Mouse (Mus musculus) heart, embryonic 14.5 days (tissue): ENCODE results near the gene Cadm4. TPM values are rescaled to one million over a fixed set of nuclear protein-coding genes. Genes with fewer than 3 reads are reported as not detected.
A peak's percentile ranks its signal among the peaks of the same experiment; 100 is the strongest.

ENCODE experiments used
- ATAC-seq: fragments of 200-750 bp; cut with Nextera tagmentation; 2 replicates; pipeline ENCODE4 v1.8.0; 2017; ENCODE audit warnings: low read depth, moderate TSS enrichment; ENCODE audit not compliant: insufficient number of reproducible peaks, insufficient read depth, low FRiP score
- H3K27ac ChIP-seq, 2 experiments: fragments of 200-500 bp in 1 of 2; fragments of 300-500 bp in 1 of 2; sonication (generic) in 1 of 2; replicated peaks in 1 of 2; 2 replicates each; pipeline ENCODE4 v1.5.1; 2012 to 2014; ENCODE audit warnings: low read depth in 2 of 2, low read length in 2 of 2, control low read depth in 1 of 2, mild to moderate bottlenecking in 1 of 2, mixed read lengths in 1 of 2; ENCODE audit not compliant: control insufficient read depth in 1 of 2, insufficient read depth in 1 of 2
- H3K27me3 ChIP-seq: fragments of 300-500 bp; sonication (generic); 2 replicates; pipeline ENCODE4 v1.6.1; 2014; ENCODE audit warnings: mild to moderate bottlenecking, low read length, control low read depth; ENCODE audit not compliant: control insufficient read depth, insufficient read depth
- H3K36me3 ChIP-seq: fragments of 300-500 bp; sonication (generic); 2 replicates; pipeline ENCODE4 v1.6.1; 2014; ENCODE audit warnings: mild to moderate bottlenecking, control low read depth, low read length, mixed read lengths; ENCODE audit not compliant: control insufficient read depth, insufficient read depth
- H3K4me1 ChIP-seq, 2 experiments: fragments of 200-500 bp in 1 of 2; fragments of 300-500 bp in 1 of 2; sonication (generic) in 1 of 2; 2 replicates each; pipeline ENCODE4 v1.6.1; 2012 to 2014; ENCODE audit warnings: low read length in 2 of 2, control low read depth in 1 of 2, mixed read lengths in 1 of 2; ENCODE audit not compliant: control insufficient read depth in 2 of 2, insufficient read depth in 2 of 2
- H3K4me2 ChIP-seq: fragments of 300-500 bp; sonication (generic); 2 replicates; pipeline ENCODE4 v1.6.1; 2014; ENCODE audit warnings: mild to moderate bottlenecking, low read length
- H3K4me3 ChIP-seq, 2 experiments: fragments of 200-500 bp in 1 of 2; fragments of 300-500 bp in 1 of 2; sonication (generic) in 1 of 2; 2 replicates each; pipeline ENCODE4 v1.5.1; 2012 to 2014; ENCODE audit warnings: low read length in 2 of 2, mild to moderate bottlenecking in 2 of 2, control low read depth in 1 of 2, low read depth in 1 of 2, moderate library complexity in 1 of 2; ENCODE audit not compliant: control insufficient read depth in 1 of 2, insufficient read depth in 1 of 2
- H3K9ac ChIP-seq: fragments of 300-500 bp; sonication (generic); 2 replicates; pipeline ENCODE4 v1.6.1; 2014; ENCODE audit warnings: mild to moderate bottlenecking, low read length
- H3K9me3 ChIP-seq: fragments of 300-500 bp; sonication (generic); 2 replicates; pipeline ENCODE4 v1.6.1; 2016; ENCODE audit warnings: low read length, control low read depth; ENCODE audit not compliant: control insufficient read depth
- WGBS: fragments of 180-500 bp; shearing (Covaris S2); extraction: QIAGEN DNeasy Blood & Tissue Kit; methylation state at CpG from one replicate; pipeline ENCODE4 v1.1.7; 2014; 5-methylcytosine and 5-hydroxymethylcytosine counted together
- polyA plus RNA-seq: library from polyadenylated mRNA; unstranded; fragments of >200 nt; fragmentation: Nextera tagmentation; extraction: Ambion mirVana; gene quantifications from 2 replicates; pipeline ENCODE4 v1.2.1, GENCODE M21; 2014

Cadm4 gene
- polyA plus RNA-seq, 1 experiment from 2014 or later: 0.47 TPM

DNA sequence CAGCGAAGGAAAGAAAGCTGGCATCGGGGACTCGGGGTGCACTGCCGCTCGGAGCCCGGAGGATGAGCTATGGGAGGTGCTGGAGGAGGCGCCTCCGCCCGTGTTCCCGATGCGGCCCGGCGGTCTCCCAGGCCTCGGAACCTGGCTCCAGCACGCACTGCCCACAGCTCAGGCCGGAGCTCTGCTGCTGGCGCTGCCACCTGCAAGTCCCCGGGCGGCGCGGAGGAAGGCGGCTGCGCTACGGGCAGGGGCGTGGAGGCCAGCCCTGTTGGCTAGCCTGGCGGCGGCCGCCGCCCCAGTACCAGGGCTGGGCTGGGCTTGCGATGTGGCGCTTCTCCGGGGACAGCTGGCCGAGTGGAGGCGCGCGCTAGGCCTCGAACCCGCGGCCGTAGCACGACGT is 52.0 kb downstream of the Cadm4 start:
- peaks cover 9 to 12% of the 10 kb centered on the region in 2 experiments for H3K4me1 ChIP-seq
- 34% methylated on average over 41 of the region's 42 CpGs for WGBS
- H3K27me3 ChIP-seq: no peaks in the 10 kb centered on the region
- ATAC-seq: no peak
- H3K9me3 ChIP-seq: no peaks in the 10 kb centered on the region
- H3K4me2 ChIP-seq: no peak overlapping the region
- peaks cover 41% of the 10 kb centered on the region for H3K36me3 ChIP-seq
- 0 out of 2 replicates have a peak overlapping the region, but pooled peaks have one; percentile 12 for H3K9ac ChIP-seq
- H3K27ac ChIP-seq: no peak overlapping the region
- H3K4me3 ChIP-seq: no peak overlapping the region

DNA sequence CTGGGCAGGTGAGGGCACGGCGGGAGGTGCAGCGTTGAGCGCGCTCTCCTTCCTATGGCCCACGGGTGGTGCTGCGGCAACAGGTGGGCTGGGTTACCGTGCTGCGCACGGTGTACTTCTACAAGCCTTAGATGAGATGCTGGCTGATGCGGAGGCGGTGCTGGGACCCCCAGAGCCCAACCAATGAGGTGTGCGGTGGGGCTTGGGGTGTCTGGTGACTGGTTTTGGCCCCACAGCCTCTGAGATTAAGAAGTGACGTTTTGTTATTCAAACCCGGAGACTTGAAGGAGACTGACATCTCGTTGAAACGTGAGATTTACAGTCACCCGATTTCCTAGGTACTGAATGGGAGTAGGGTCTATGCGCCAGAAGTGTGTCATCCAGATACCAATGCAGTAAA is 52.5 kb downstream of the Cadm4 start:
- Histone ChIP-seq H3K27ac (no peak overlapping the region), H3K36me3 (peaks cover 41% of the 10 kb centered on the region), H3K9ac (0 out of 2 replicates have a peak overlapping the region, but pooled peaks have one; percentile 12), H3K4me3 (no peak overlapping the region), H3K27me3 (no peaks in the 10 kb centered on the region), H3K9me3 (no peaks in the 10 kb centered on the region), H3K4me1 (peaks cover 8 to 12% of the 10 kb centered on the region in 2 experiments), H3K4me2 (no peak overlapping the region)
- WGBS: 40% methylated on average over 19 of the region's 19 CpGs
- ATAC-seq: no peak

DNA sequence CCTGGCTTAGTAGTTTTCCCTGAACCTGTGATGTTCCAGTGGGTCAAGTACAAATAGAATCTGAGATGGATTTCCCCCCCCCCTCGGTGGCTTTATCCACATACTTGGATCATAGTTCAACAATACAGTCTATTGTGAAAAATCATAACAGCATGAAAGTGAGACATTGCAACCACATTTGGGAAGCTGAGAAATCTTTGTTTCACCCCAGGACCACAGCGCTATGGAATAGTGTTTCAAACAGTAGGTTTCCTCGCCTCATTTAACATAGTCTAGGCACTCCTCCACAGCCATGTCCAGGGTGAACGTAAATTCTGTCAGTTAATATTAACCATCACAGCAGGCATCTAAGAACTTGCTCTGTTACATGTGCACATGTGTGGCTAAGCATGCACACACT is 55.3 kb downstream of the Cadm4 start:
- Histone ChIP-seq H3K4me3 (no peak overlapping the region), H3K9me3 (no peaks in the 10 kb centered on the region), H3K4me1 (peaks cover under 1 to 3% of the 10 kb centered on the region in 2 experiments; a peak in 1 of 4 replicates), H3K27ac (no peak overlapping the region), H3K36me3 (peaks cover 41% of the 10 kb centered on the region), H3K9ac (no peak overlapping the region), H3K4me2 (no peak overlapping the region), H3K27me3 (no peaks in the 10 kb centered on the region)
- no peak for ATAC-seq
- WGBS: 81% methylated on average over 4 of the region's 4 CpGs

DNA sequence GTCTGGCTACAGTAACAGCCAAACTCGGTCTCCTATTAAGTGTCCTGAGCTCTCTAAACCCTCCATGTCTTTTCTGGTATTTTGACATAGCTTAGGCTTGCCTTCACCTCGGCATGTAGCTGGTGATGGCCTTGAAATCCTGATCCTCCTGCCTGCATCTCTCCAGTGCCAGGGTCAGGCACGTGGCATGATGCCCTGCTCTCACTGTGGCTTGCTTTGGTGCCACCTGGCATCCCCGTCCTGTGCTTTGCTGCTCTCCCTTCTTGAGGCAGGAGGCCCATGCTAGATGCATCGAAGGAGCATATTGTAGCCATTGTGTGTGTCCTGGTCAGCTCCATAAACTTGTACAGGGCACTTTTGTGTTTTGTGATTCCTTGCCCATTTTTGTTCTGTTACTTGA is 55.8 kb downstream of the Cadm4 start:
- WGBS: 71% methylated on average over 5 of the region's 5 CpGs
- no peaks in the 10 kb centered on the region; a peak in 1 of 4 replicates for H3K4me1 ChIP-seq
- H3K4me3 ChIP-seq: no peak overlapping the region

DNA sequence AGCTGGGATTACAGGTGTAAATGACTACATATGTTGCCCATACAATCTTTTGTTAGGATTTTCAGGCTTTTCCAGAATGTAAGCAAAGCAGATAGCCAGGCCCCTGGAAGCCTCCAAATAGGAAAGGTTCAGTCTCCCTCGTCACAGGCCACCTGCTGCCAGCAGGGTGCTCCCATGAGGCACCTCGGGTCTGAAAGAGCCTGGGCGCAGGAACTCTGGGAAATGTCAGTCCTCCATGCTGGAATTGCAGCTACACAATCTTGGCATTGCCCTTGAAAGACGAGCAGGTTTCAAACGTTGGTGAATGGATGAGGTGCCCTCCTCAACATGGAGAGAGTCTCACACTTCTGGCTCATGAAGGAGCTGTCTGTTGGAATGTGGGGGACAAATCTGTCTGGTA is 56.3 kb downstream of the Cadm4 start:
- no peak overlapping the region for H3K27ac ChIP-seq
- H3K4me3 ChIP-seq: no peak overlapping the region
- peaks cover 36% of the 10 kb centered on the region for H3K36me3 ChIP-seq
- H3K9ac ChIP-seq: no peak overlapping the region
- no peak for ATAC-seq
- no peak overlapping the region for H3K4me2 ChIP-seq
- no peaks in the 10 kb centered on the region for H3K27me3 ChIP-seq
- WGBS: 32% methylated on average over 5 of the region's 5 CpGs
- no peaks in the 10 kb centered on the region; a peak in 1 of 4 replicates for H3K4me1 ChIP-seq
- no peaks in the 10 kb centered on the region for H3K9me3 ChIP-seq

More for the DNA sequence above, 55.8 kb downstream of the Cadm4 start:
- Histone ChIP-seq H3K9ac (no peak overlapping the region), H3K27ac (no peak overlapping the region), H3K27me3 (no peaks in the 10 kb centered on the region), H3K9me3 (no peaks in the 10 kb centered on the region), H3K36me3 (peaks cover 39% of the 10 kb centered on the region), H3K4me2 (no peak overlapping the region)
- ATAC-seq: no peak

DNA sequence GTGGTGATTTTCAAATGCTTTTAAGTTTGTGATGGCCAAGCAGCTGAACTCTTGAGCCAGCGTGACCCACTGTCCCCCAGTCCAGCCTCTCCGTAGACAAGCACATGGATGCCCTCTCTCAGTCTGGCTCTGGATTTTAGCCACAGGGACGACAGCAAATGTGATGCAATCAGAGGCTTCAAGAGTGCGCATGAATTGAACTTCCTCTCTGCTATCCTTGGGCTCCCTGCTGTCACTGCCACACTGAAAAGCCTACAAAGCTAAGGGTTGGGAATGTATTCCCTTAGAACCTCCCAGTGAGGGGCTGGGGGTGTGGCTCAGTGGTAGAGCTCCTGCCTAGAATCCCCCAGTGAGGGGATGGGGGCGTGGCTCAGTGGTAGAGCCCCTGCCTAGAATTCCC is 56.9 kb downstream of the Cadm4 start:
- 69% methylated on average over 5 of the region's 5 CpGs for WGBS
- Histone ChIP-seq H3K9me3 (no peaks in the 10 kb centered on the region), H3K27ac (no peak overlapping the region), H3K27me3 (no peaks in the 10 kb centered on the region), H3K36me3 (peaks cover 31% of the 10 kb centered on the region), H3K4me1 (no peaks in the 10 kb centered on the region; a peak in 1 of 4 replicates), H3K4me3 (no peak overlapping the region), H3K4me2 (no peak overlapping the region), H3K9ac (no peak overlapping the region)
- no peak for ATAC-seq

DNA sequence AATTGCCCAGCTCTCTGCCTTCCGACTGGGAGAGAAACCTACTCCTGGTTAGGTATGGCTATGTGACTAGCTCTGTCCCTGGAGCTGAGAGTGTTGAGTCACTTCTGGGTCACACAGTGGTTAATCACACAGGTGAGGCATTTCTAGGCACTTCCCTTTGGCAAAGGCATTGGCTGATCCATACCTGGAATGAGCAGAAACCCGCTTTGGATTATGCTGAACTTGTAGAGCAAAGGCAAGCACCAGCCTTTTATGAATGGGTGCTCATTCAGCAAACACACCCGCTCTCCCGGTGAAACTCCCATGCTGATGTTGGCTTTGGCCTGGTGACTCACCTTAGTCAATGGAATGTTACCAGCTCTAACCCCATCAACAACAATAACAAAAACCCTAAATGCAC is 57.9 kb downstream of the Cadm4 start:
- H3K27me3 ChIP-seq: no peaks in the 10 kb centered on the region
- no peak overlapping the region for H3K4me3 ChIP-seq
- peaks cover 21% of the 10 kb centered on the region for H3K36me3 ChIP-seq
- H3K9me3 ChIP-seq: 0 out of 2 replicates have a peak, but pooled peaks cover 2% of the 10 kb centered on the region
- H3K4me1 ChIP-seq: no peaks in the 10 kb centered on the region; a peak in 1 of 4 replicates
- H3K27ac ChIP-seq: no peak overlapping the region
- no peak overlapping the region for H3K4me2 ChIP-seq
- ATAC-seq: no peak
- no peak overlapping the region for H3K9ac ChIP-seq
- 90% methylated on average over 4 of the region's 4 CpGs for WGBS

DNA sequence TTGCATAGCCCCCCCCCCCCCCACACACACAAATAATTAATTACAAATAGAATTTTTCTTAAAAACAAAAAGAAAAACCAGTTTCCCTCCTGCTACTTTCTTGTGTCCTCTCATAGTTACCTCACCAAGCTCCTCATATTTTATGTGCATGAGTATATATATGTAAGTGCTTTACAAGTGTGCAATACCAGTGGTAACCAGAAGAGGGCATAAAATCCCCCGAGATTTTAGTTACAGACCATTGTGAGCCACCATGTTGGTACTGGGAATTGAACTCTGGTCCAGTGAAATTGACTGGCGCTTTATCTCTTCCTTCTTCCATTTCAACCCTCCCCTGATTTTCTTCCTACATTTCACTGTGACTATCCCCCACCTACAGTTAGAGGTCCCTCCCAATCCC is 62.7 kb downstream of the Cadm4 start:
- Histone ChIP-seq H3K27me3 (no peaks in the 10 kb centered on the region), H3K27ac (no peak overlapping the region), H3K9ac (no peak overlapping the region), H3K9me3 (0 out of 2 replicates have a peak, but pooled peaks cover 2% of the 10 kb centered on the region), H3K36me3 (peaks cover 7% of the 10 kb centered on the region), H3K4me1 (peaks cover 7 to 10% of the 10 kb centered on the region in 2 experiments), H3K4me2 (no peak overlapping the region), H3K4me3 (no peak overlapping the region)
- no peak for ATAC-seq
- whole genome bisulfite sequencing: 78% methylated on average over 2 of the region's 2 CpGs
